Mouse (Mus musculus) lung, postnatal 10 days (tissue): ENCODE data around the gene Gm8020.
"Not testable (repeated sequence)": the region's sequence is repeated elsewhere in the genome, so short reads cannot be mapped to it uniquely, and the experiment has no call there.

ENCODE experiments used
- DNase-seq: peaks from one replicate; pipeline ENCODE4 v3.0.0; 2021

Gm8020 gene

DNA sequence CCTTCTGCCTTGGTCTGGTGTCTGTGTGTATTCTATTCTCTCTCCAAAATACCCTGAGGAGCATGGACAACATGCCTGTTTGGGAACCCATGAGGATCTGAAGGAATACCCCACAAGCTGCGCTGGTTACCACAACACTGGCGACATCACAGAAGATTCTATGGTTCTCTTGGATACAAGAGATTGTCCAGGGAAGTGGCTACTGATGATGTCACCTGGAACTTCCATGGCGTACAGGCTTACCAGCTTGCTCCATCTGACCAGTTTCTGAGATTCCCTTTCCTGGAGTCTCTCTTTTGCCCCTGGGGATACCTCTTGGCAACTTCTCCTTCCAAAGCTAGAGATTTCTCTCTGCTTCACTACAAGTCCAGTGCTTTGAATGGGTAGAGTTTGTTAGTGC, at the start of gene Gm8020:
Gene Gm8020, minus strand, starts transcription at position 101 of the 400 bp plus-strand sequence.
- not testable (repeated sequence) for DNase-seq

- not testable (repeated sequence) for DNase-seq
Observed at GRCm38 (mm10) chr14:42543170-42543701, 41.1 kb upstream of the Gm8020 start.

- DNase-seq = not testable (repeated sequence)
Observed at GRCm38 (mm10) chr14:42542316-42543169, 40.4 kb upstream of the Gm8020 start.

GRCm38 (mm10) chr14:42524182-42524581, 22.0 kb upstream of the Gm8020 start, which contains the start of gene Gm8024:
Gene Gm8024, minus strand, starts transcription at chr14:42524282.
- DNase-seq = not testable (repeated sequence)

DNA sequence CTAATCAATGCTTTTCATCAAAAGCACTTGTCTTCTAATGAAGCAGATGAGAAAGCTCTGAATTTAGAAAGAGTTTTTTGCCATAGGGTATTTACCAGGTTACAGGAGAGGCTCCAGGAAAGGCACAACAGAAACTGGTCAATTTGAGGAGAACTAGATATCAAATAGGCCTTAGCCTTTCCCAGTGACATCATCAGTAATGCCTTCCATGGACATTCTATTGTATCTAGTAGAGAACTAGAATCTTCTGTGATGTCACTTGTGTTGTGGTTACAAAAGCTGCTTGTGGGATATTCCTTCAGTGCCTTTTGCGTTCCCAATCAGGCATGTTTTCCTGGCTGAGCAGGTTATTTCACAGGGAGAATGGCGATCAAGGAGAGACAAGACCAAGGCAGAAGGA, 38.6 kb downstream of the Gm8020 start, which contains the start of gene Gm8011:
Gene Gm8011, plus strand, starts transcription at position 301 of the 400 bp plus-strand sequence.
- not testable (repeated sequence) for DNase-seq
